Mouse (Mus musculus) ES-CJ7 (cell line): ENCODE measurements at regions not wholly inside any gene's neighbourhood (a gene's known extent, or its start where the extent isn't known, plus 50 kb on each side); places are given as distances from the start of the nearest gene placed in this dataset.

Source experiments
- DNase-seq: peaks from one replicate; pipeline ENCODE4 v3.0.0; 2011; ENCODE audit warnings: low read depth, low spot score

GRCm38 (mm10) chr13:45130516-45131249, 52.2 kb downstream of the Gm9817 start:
- DNase-seq = no peak

GRCm38 (mm10) chr13:45140616-45141015, 62.1 kb downstream of the Gm9817 start:
- DNase-seq = no peak

GRCm38 (mm10) chr13:45145129-45145528, 66.6 kb downstream of the Gm9817 start:
- DNase-seq = no peak

GRCm38 (mm10) chr13:45156223-45156622, 77.7 kb downstream of the Gm9817 start:
- DNase-seq = peak; percentile 63

- DNase-seq = no peak
Measured at GRCm38 (mm10) chr13:45156982-45157381, 78.5 kb downstream of the Gm9817 start.

- DNase-seq = no peak
Measured at GRCm38 (mm10) chr13:45160281-45160680, 81.8 kb downstream of the Gm9817 start.

GRCm38 (mm10) chr13:45164001-45164778, 85.7 kb downstream of the Gm9817 start:
- DNase-seq = no peak

- DNase-seq = peak; percentile 20
Measured at GRCm38 (mm10) chr13:45165159-45165558, 86.7 kb downstream of the Gm9817 start.

GRCm38 (mm10) chr13:45169716-45170115, 91.2 kb downstream of the Gm9817 start:
- DNase-seq = no peak

GRCm38 (mm10) chr13:45173139-45173538, 94.6 kb downstream of the Gm9817 start:
- DNase-seq = no peak

GRCm38 (mm10) chr13:45175711-45176205, 97.3 kb downstream of the Gm9817 start:
- DNase-seq = peak; percentile 15

GRCm38 (mm10) chr13:45181529-45182230, 103.2 kb downstream of the Gm9817 start:
- no peak for DNase-seq

GRCm38 (mm10) chr13:45189389-45189788, 110.9 kb downstream of the Gm9817 start:
- DNase-seq = no peak

GRCm38 (mm10) chr13:45190151-45190550, 111.7 kb downstream of the Gm9817 start:
- peak; percentile 28 for DNase-seq

GRCm38 (mm10) chr13:45192079-45192478, 113.6 kb downstream of the Gm9817 start:
- DNase-seq = no peak

GRCm38 (mm10) chr13:45195562-45195961, 117.1 kb downstream of the Gm9817 start:
- no peak for DNase-seq

- DNase-seq = no peak
Measured at GRCm38 (mm10) chr13:45196363-45196762, 117.9 kb downstream of the Gm9817 start.

GRCm38 (mm10) chr13:45200511-45201120, 122.1 kb downstream of the Gm9817 start:
- DNase-seq = no peak

GRCm38 (mm10) chr13:45204856-45205255, 126.4 kb downstream of the Gm9817 start:
- DNase-seq = no peak

- no peak for DNase-seq
Measured at GRCm38 (mm10) chr13:45208540-45209197, 130.2 kb downstream of the Gm9817 start.

GRCm38 (mm10) chr13:45211241-45211640, 132.7 kb downstream of the Gm9817 start:
- DNase-seq = no peak
